Mouse (Mus musculus): ENCODE results near the gene Zbtb41. TPM values are rescaled to one million over a fixed set of nuclear protein-coding genes. Genes with fewer than 3 reads are reported as not detected.
A peak's percentile ranks its signal among the peaks of the same experiment; 100 is the strongest.

The Zbtb41 gene
- 27.7 and 30.4 TPM in 2 replicates for polyA plus RNA-seq (2014; fragmentation: Nextera tagmentation; extraction: Ambion mirVana)

DNA sequence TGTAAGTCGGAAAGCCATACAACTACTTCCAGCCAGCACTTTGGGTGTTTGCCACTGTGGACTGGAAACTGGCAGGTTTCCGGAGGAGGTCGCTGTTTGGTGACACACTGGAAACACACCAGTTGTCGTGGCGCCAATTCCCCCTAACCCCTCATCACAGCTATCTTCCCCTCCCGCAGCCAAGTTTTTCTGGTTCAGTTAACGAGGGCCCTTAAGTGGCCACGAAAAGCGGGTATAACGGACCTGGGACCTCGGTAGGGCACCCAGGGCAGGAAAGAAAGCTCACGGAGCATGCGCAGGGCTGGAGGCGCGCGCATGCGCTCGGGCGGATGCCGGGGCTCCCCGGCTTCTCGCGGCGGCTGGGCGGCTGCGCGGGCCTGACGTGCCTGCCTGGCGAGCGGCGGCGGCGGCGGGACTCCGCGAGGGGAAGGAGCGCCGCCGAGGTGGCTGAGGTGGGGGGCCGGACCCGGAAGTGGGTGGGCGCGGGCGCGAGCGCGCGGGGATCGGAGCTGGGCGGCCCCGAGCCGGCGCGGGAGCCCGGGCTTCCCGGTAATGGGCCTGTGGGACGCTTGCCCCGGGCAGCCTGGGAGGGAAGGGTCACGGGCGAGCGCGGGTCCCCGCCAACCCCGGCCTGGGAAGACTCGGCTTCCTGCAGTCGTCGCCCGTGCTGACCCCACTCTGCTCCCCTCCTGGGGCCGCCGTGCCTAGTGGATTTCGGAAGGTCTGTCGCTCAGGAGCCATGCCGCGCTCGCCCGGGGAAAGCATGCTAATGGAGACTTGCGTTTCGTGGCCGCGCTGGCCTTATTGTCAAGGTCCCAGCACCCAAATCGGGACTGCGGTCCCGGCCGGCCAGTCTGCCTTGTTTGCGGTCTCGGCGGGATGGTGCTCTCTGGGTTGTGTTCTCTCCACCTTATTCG lies at the start of gene Zbtb41:
Zbtb41 (plus strand) TSS at position 414 of the 917 bp plus-strand sequence.
- H3K4me3 ChIP-seq (ENCODE audit: low read depth, low read length): peak within 1 kb of the TSS; percentile 84
- peak within 1 kb of the TSS; percentile 82 for H3K27ac ChIP-seq (ENCODE audit: low read depth, low read length)
- no peaks in the 10 kb centered on the region for H3K9me3 ChIP-seq (ENCODE audit: control insufficient read depth, low read length)
- peaks cover 25% of the 10 kb centered on the region for H3K4me1 ChIP-seq (ENCODE audit: control insufficient read depth, insufficient read depth, low read length)
- peak; percentile 99 for DNase-seq (ENCODE audit: low spot score, missing footprints)
- under 1% methylated on average over 70 of the region's 88 CpGs for WGBS
- H3K36me3 ChIP-seq (ENCODE audit: control insufficient read depth, insufficient read depth, low read length): no peaks in the 10 kb centered on the region
- no peaks in the 10 kb centered on the region for H3K27me3 ChIP-seq (ENCODE audit: control insufficient read depth, insufficient read depth, low read length)
- peak within 1 kb of the TSS; percentile 78 for H3K4me2 ChIP-seq
- peak; percentile 97 for ATAC-seq (ENCODE audit: low FRiP score)
- peak within 1 kb of the TSS; percentile 97 for H3K9ac ChIP-seq (ENCODE audit: low read length)

DNA sequence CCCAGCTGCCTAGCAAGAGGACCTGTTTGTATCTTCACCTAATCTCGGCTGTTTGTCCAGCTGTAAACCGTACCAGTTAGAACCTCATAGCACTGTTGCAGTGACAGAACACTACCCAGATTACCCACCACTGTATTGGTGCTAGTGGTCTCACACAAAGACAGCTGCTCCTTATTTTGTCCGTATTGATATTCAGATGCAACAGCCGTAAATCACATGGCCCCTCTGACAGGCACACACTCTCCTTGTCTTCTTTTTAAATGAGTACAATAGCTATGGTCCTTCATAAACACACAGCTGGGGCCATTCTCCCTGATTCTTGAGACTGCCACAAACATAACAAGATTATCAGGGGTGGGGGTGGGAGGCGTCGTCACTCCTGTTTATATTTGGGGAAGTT lies 46.2 kb upstream of the Zbtb41 start:
- ATAC-seq (ENCODE audit: low FRiP score) (peak; percentile 83), DNase-seq (ENCODE audit: low spot score, missing footprints) (peak; percentile 86)
- H3K4me2 ChIP-seq: peak overlapping the region; percentile 27
- H3K4me3 ChIP-seq (ENCODE audit: low read depth, low read length): peak overlapping the region; percentile 9; the same call in 1 of the 2 replicates
- no peaks in the 10 kb centered on the region for H3K36me3 ChIP-seq (ENCODE audit: control insufficient read depth, insufficient read depth, low read length)
- H3K27me3 ChIP-seq (ENCODE audit: control insufficient read depth, insufficient read depth, low read length): no peaks in the 10 kb centered on the region
- H3K9ac ChIP-seq (ENCODE audit: low read length): peak overlapping the region; percentile 2; the same call in 1 of the 2 replicates
- no peaks in the 10 kb centered on the region for H3K9me3 ChIP-seq (ENCODE audit: control insufficient read depth, low read length)
- H3K27ac ChIP-seq (ENCODE audit: low read depth, low read length): peak overlapping the region; percentile 5; the same call in 1 of the 2 replicates
- WGBS: 17% methylated on average over 6 of the region's 6 CpGs
- peaks cover 10% of the 10 kb centered on the region for H3K4me1 ChIP-seq (ENCODE audit: control insufficient read depth, insufficient read depth, low read length)

DNA sequence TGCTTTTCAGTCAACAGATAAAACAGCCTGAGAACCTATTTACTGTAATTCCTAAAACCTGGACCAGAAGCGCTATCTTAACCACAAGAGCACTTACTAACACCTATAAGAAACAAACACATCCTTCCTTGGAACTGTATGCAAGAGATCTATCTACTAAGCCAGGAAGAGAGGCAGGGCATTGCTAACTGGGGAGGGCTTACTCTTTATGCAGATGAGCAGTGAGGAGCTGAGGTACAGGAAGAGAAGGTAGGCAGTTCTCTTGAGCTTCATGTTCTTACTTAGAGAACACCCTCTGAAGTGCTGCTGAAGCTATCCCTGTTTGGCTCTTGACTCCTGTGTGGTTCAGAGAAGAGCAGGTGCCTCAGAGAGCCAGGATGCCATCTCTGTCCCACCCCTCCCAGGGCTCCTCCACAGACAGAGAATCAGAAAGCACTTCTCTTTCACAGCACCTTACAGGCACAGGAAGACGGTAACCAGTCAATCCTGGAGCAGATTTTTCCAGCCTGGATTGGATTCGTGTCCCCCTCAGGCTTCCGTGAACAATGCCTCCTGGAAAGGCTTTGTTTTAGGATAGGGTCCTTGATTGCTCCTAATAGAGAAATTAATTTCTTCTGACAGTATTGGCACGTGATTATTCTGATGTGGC lies 45.3 kb upstream of the Zbtb41 start, which contains the start of gene Crb1:
Crb1 (minus strand) TSS at position 463 of the 649 bp plus-strand sequence.
- DNase-seq (ENCODE audit: low spot score, missing footprints) (peak; percentile 92), ATAC-seq (ENCODE audit: low FRiP score) (peak; percentile 75)
- Histone ChIP-seq H3K36me3 (ENCODE audit: control insufficient read depth, insufficient read depth, low read length) (no peaks in the 10 kb centered on the region), H3K4me2 (peak within 1 kb of the TSS; percentile 27), H3K27ac (ENCODE audit: low read depth, low read length) (peak within 1 kb of the TSS; percentile 35; the same call in 1 of the 2 replicates), H3K9me3 (ENCODE audit: control insufficient read depth, low read length) (no peaks in the 10 kb centered on the region), H3K4me1 (ENCODE audit: control insufficient read depth, insufficient read depth, low read length) (peaks cover 10% of the 10 kb centered on the region), H3K27me3 (ENCODE audit: control insufficient read depth, insufficient read depth, low read length) (no peaks in the 10 kb centered on the region), H3K9ac (ENCODE audit: low read length) (peak within 1 kb of the TSS; percentile 36; the same call in 1 of the 2 replicates), H3K4me3 (ENCODE audit: low read depth, low read length) (peak within 1 kb of the TSS; percentile 30)
- 10% methylated on average over 5 of the region's 5 CpGs for WGBS

DNA sequence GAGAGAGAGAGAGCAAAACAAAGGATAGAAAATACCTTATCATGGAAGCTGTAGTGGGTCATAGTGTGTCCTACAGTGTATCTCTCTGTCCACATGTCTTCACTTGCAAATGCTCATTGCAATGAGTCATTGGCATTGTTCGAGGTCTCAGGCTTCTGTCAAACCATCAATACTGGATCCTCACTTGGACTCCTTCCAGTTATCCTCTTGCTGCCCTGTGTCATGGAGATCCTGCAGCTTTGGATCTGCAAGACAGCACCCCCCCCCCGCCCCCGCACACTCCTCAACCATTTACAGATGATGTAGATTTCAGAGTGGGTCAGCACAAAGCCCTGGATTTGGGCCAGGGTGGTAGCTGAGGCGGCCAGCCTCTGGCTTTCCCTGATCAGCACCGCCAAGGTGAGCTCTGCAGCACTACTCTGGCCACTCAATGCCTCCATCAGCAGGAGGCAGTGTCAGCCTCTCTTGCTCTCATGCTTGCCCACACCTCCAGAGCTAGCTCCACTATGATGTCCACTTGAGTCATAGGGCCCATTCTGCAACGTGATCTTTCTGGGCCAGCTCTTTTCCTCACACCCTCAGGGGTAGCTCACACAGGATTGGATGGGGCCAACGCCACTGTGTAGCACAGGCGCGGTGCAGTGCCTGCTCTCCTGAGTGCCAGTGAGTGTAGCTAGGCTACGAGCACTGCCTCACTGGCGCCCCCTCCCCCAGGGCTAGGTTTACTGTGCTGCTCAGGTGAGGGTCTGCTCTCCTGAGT lies 43.0 kb upstream of the Zbtb41 start:
- no peak for DNase-seq (ENCODE audit: low spot score, missing footprints)
- H3K27ac ChIP-seq (ENCODE audit: low read depth, low read length): no peak overlapping the region

DNA sequence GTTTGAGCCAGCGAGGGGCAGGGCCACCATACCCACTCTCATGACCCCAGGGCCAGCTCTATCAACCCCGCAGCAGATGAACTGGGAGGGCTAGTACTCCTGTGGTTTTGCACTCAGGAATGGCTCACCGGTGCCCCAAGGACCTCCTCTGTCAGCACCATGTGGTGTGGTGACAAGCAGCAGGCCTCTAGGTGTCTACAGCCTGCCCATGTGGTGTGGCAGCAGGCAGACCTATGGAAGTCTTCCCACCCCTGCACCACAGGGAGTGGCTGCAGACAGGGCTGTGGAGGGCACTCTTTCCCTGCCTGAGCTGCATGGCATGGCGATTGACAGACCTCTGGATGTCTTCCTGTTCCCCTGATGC lies 42.5 kb upstream of the Zbtb41 start:
- Histone ChIP-seq H3K9me3 (ENCODE audit: control insufficient read depth, low read length) (no peaks in the 10 kb centered on the region), H3K9ac (ENCODE audit: low read length) (no peak overlapping the region), H3K27ac (ENCODE audit: low read depth, low read length) (no peak overlapping the region), H3K36me3 (ENCODE audit: control insufficient read depth, insufficient read depth, low read length) (no peaks in the 10 kb centered on the region), H3K4me2 (no peak overlapping the region), H3K27me3 (ENCODE audit: control insufficient read depth, insufficient read depth, low read length) (no peaks in the 10 kb centered on the region), H3K4me3 (ENCODE audit: low read depth, low read length) (no peak overlapping the region), H3K4me1 (ENCODE audit: control insufficient read depth, insufficient read depth, low read length) (peaks cover 10% of the 10 kb centered on the region)
- DNase-seq (ENCODE audit: low spot score, missing footprints): no peak
- 29% methylated on average over 4 of the region's 4 CpGs for WGBS
- peak; percentile 6; the same call in 1 of the 2 replicates for ATAC-seq (ENCODE audit: low FRiP score)

More for the DNA sequence above, 43.0 kb upstream of the Zbtb41 start:
- H3K27me3 ChIP-seq (ENCODE audit: control insufficient read depth, insufficient read depth, low read length): no peaks in the 10 kb centered on the region
- H3K4me1 ChIP-seq (ENCODE audit: control insufficient read depth, insufficient read depth, low read length): peaks cover 10% of the 10 kb centered on the region
- ATAC-seq (ENCODE audit: low FRiP score): peak; percentile 29
- no peaks in the 10 kb centered on the region for H3K9me3 ChIP-seq (ENCODE audit: control insufficient read depth, low read length)
- no peak overlapping the region for H3K4me3 ChIP-seq (ENCODE audit: low read depth, low read length)
- 22% methylated on average over 11 of the region's 11 CpGs for WGBS
- H3K36me3 ChIP-seq (ENCODE audit: control insufficient read depth, insufficient read depth, low read length): no peaks in the 10 kb centered on the region
- H3K4me2 ChIP-seq: no peak overlapping the region
- no peak overlapping the region for H3K9ac ChIP-seq (ENCODE audit: low read length)

DNA sequence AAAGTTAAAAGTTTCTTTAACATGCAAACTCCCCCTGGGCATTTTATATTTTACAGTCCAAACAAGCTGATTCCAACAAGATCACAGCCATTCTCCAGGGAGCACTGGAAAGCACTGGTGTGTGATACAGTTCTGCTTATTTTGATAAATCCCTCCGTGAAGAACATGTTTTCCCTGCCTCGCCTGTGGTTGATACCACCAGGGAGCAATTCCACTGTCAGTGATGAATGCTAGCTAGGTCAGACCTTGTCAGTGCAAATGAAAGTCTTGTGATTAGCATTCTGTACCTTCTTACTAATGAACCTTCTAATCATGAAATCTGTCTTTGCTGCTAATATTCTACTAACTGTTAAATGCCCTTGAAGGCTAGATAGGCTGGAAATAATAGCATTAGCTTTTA lies 30.3 kb upstream of the Zbtb41 start:
- Histone ChIP-seq H3K4me1 (ENCODE audit: control insufficient read depth, insufficient read depth, low read length) (no peaks in the 10 kb centered on the region), H3K4me3 (ENCODE audit: low read depth, low read length) (no peak overlapping the region), H3K27me3 (ENCODE audit: control insufficient read depth, insufficient read depth, low read length) (no peaks in the 10 kb centered on the region), H3K9ac (ENCODE audit: low read length) (no peak overlapping the region), H3K36me3 (ENCODE audit: control insufficient read depth, insufficient read depth, low read length) (no peaks in the 10 kb centered on the region), H3K27ac (ENCODE audit: low read depth, low read length) (no peak overlapping the region), H3K4me2 (no peak overlapping the region), H3K9me3 (ENCODE audit: control insufficient read depth, low read length) (no peaks in the 10 kb centered on the region)
- ATAC-seq (ENCODE audit: low FRiP score) (no peak), DNase-seq (ENCODE audit: low spot score, missing footprints) (no peak)
- WGBS: 58% methylated on average over 2 of the region's 2 CpGs

DNA sequence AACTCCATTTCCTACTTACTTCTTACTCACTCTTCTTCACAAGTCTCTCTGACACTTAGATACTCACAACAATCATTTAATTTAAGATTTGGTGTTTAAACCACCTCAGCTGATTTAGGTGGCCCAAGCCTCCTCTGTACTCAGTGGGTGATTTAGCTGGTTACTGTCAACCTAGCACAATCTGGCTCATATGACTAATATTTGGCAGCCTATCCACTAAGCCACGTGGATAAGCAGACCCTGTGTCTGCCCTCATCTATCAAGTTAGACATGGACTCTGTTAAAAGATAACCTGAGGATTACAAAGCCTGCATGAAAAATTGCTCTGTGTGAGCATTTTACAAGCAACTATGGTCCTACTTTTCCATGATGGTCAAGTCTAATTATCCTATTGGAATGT lies 25.5 kb upstream of the Zbtb41 start:
- WGBS: 67% methylated on average over 1 of the region's 1 CpGs

DNA sequence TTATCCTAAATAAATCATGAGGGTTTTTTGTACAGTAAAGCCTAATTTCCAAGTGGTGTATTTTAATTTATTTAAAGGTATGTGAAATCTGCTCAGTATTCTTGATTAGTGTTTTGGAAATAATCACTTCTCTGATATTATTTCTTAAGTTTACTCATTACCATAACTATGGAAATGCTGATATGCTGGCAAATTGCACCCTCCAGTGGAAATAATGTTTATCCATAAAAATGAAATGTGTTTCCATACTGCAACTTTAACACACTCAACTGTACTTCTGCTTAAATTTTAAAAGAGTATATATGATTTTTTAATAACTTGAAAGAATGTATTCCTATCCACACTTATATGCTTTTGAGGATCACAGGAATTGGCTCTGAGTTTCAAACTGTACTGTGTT lies 16.3 kb upstream of the Zbtb41 start:
- no peaks in the 10 kb centered on the region for H3K9me3 ChIP-seq (ENCODE audit: control insufficient read depth, low read length)
- no peaks in the 10 kb centered on the region for H3K4me1 ChIP-seq (ENCODE audit: control insufficient read depth, insufficient read depth, low read length)
- ATAC-seq (ENCODE audit: low FRiP score) (no peak), DNase-seq (ENCODE audit: low spot score, missing footprints) (no peak)
- H3K36me3 ChIP-seq (ENCODE audit: control insufficient read depth, insufficient read depth, low read length): no peaks in the 10 kb centered on the region
- H3K4me2 ChIP-seq: no peak overlapping the region
- no peak overlapping the region for H3K9ac ChIP-seq (ENCODE audit: low read length)
- H3K27ac ChIP-seq (ENCODE audit: low read depth, low read length): no peak overlapping the region
- no peak overlapping the region for H3K4me3 ChIP-seq (ENCODE audit: low read depth, low read length)
- H3K27me3 ChIP-seq (ENCODE audit: control insufficient read depth, insufficient read depth, low read length): no peaks in the 10 kb centered on the region

More for the DNA sequence above, 25.5 kb upstream of the Zbtb41 start:
- Histone ChIP-seq H3K4me1 (ENCODE audit: control insufficient read depth, insufficient read depth, low read length) (no peaks in the 10 kb centered on the region), H3K27ac (ENCODE audit: low read depth, low read length) (no peak overlapping the region), H3K4me3 (ENCODE audit: low read depth, low read length) (no peak overlapping the region), H3K4me2 (no peak overlapping the region), H3K27me3 (ENCODE audit: control insufficient read depth, insufficient read depth, low read length) (no peaks in the 10 kb centered on the region), H3K9me3 (ENCODE audit: control insufficient read depth, low read length) (no peaks in the 10 kb centered on the region), H3K36me3 (ENCODE audit: control insufficient read depth, insufficient read depth, low read length) (no peaks in the 10 kb centered on the region), H3K9ac (ENCODE audit: low read length) (no peak overlapping the region)
- DNase-seq (ENCODE audit: low spot score, missing footprints) (no peak), ATAC-seq (ENCODE audit: low FRiP score) (no peak)
